Mouse (Mus musculus) liver, adult 2 months (tissue): Measurements from ENCODE around the gene Gm6337. TPM values are rescaled to one million over a fixed set of nuclear protein-coding genes. Genes with fewer than 3 reads are reported as not detected.
"Not testable (repeated sequence)": the region's sequence is repeated elsewhere in the genome, so short reads cannot be mapped to it uniquely, and the experiment has no call there.

Source experiments
- DNase-seq: peaks from one replicate; pipeline ENCODE4 v3.0.0-alpha.2; 2011; ENCODE audit warnings: low read depth, low spot score; ENCODE audit errors: extremely low read depth
- H3K27ac ChIP-seq: fragments of 200-500 bp; replicated peaks from 2 replicates; pipeline ENCODE4 v1.5.1; 2012; ENCODE audit warnings: low read depth, mild to moderate bottlenecking, control low read depth, inconsistent platforms, low read length; ENCODE audit not compliant: insufficient read depth
- H3K27me3 ChIP-seq: fragments of 200-500 bp; 2 replicates; pipeline ENCODE4 v1.6.1; 2012; ENCODE audit warnings: mild to moderate bottlenecking, moderate library complexity, low read length, inconsistent platforms; ENCODE audit not compliant: control insufficient read depth, insufficient read depth
- H3K36me3 ChIP-seq: fragments of 200-500 bp; 2 replicates; pipeline ENCODE4 v1.6.1; 2012; ENCODE audit warnings: low read length, inconsistent platforms; ENCODE audit not compliant: control insufficient read depth, insufficient read depth
- H3K4me1 ChIP-seq: fragments of 200-500 bp; 2 replicates; pipeline ENCODE4 v1.6.1; 2011; ENCODE audit warnings: low read length; ENCODE audit not compliant: control insufficient read depth, insufficient read depth
- H3K4me3 ChIP-seq: fragments of 200-500 bp; 2 replicates; pipeline ENCODE4 v1.5.1; 2011; ENCODE audit warnings: low read depth, mild to moderate bottlenecking, control low read depth, low read length, moderate library complexity; ENCODE audit not compliant: insufficient read depth
- H3K79me2 ChIP-seq: fragments of 200-500 bp; 2 replicates; pipeline ENCODE4 v1.6.1; 2012; ENCODE audit warnings: inconsistent platforms, mild to moderate bottlenecking, low read length, moderate library complexity; ENCODE audit not compliant: control insufficient read depth, insufficient read depth
- H3K9ac ChIP-seq: fragments of 200-500 bp; 2 replicates; pipeline ENCODE4 v1.6.1; 2012; ENCODE audit warnings: low read depth, mild to moderate bottlenecking, control low read depth, inconsistent platforms, low read length
- WGBS: fragments of 180-500 bp; shearing (Covaris S2); methylation state at CpG from one replicate; pipeline ENCODE4 v1.1.7; 2018; 5-methylcytosine and 5-hydroxymethylcytosine counted together
- polyA plus RNA-seq: library from polyadenylated mRNA; depleted of rRNA; stranded (reverse); fragments of >200 nt; gene quantifications from 2 replicates; pipeline ENCODE4 v1.2.3, GENCODE M21; 2012; rRNA removed
- total RNA-seq: library from RNA; depleted of rRNA; stranded (reverse); fragments of >200 nt; gene quantifications from 2 replicates; pipeline ENCODE4 v1.2.3, GENCODE M21; 2014; rRNA removed

The Gm6337 gene
- total RNA-seq (not detected in 2 replicates), polyA plus RNA-seq (not detected in 2 replicates)

GRCm38 (mm10) chr14:6058167-6058566, at the start of gene Gm6337:
Gene Gm6337 (minus strand): TSS chr14:6058267.
- not testable (repeated sequence) for H3K4me1 ChIP-seq, H3K79me2 ChIP-seq, H3K27me3 ChIP-seq, DNase-seq, H3K9ac ChIP-seq, H3K4me3 ChIP-seq, H3K27ac ChIP-seq, H3K36me3 ChIP-seq
- 77% methylated on average over 4 of the region's 4 CpGs for WGBS

GRCm38 (mm10) chr14:6107500-6107899, 49.4 kb upstream of the Gm6337 start:
- H3K9ac ChIP-seq, DNase-seq, H3K27me3 ChIP-seq, H3K36me3 ChIP-seq, H3K4me3 ChIP-seq, H3K4me1 ChIP-seq, H3K79me2 ChIP-seq, H3K27ac ChIP-seq: not testable (repeated sequence)
- WGBS = 14% methylated on average over 9 of the region's 9 CpGs

GRCm38 (mm10) chr14:6093842-6094241, 35.8 kb upstream of the Gm6337 start, which contains the start of gene Gm8206:
Gene Gm8206 (minus strand): TSS chr14:6093942.
- H3K36me3 ChIP-seq, H3K4me3 ChIP-seq, H3K27ac ChIP-seq, DNase-seq, H3K9ac ChIP-seq, H3K4me1 ChIP-seq, H3K79me2 ChIP-seq, H3K27me3 ChIP-seq: not testable (repeated sequence)
- 82% methylated on average over 3 of the region's 3 CpGs for WGBS

Other genes with a start within 250 kb of the Gm6337 start
- gene Gm3424, start 227.9 kb downstream of the Gm6337 start, total RNA-seq = not detected in 2 replicates
- gene Gm3424, start 227.9 kb downstream of the Gm6337 start, polyA plus RNA-seq = not detected in 2 replicates
- gene Gm8237, start 177.9 kb downstream of the Gm6337 start, total RNA-seq = not detected in 2 replicates
- gene Gm8237, start 177.9 kb downstream of the Gm6337 start, polyA plus RNA-seq = not detected in 2 replicates
- 0.18 TPM in 1 of 2 replicates, not detected in the other for gene Gm3248, start 96.5 kb downstream of the Gm6337 start, total RNA-seq
- not detected in 2 replicates for gene Gm3248, start 96.5 kb downstream of the Gm6337 start, polyA plus RNA-seq
- not detected in 2 replicates for gene Gm3453, start 79.1 kb downstream of the Gm6337 start, total RNA-seq
- gene Gm3453, start 79.1 kb downstream of the Gm6337 start, polyA plus RNA-seq = not detected in 2 replicates
- gene Gm8206, start 35.7 kb upstream of the Gm6337 start, total RNA-seq = not detected in 2 replicates
- not detected in 2 replicates for gene Gm8206, start 35.7 kb upstream of the Gm6337 start, polyA plus RNA-seq
- not detected in 2 replicates for gene Gm3468, start 50.4 kb upstream of the Gm6337 start, total RNA-seq
- not detected in 2 replicates for gene Gm3468, start 50.4 kb upstream of the Gm6337 start, polyA plus RNA-seq
- not detected in 2 replicates for gene Gm3476, start 67.5 kb upstream of the Gm6337 start, total RNA-seq
- not detected in 2 replicates for gene Gm3476, start 67.5 kb upstream of the Gm6337 start, polyA plus RNA-seq
- not detected in 2 replicates for gene Gm21560, start 161.0 kb upstream of the Gm6337 start, total RNA-seq
- gene Gm21560, start 161.0 kb upstream of the Gm6337 start, polyA plus RNA-seq = not detected in 2 replicates
- not detected in 2 replicates for gene Gm3411, start 229.0 kb upstream of the Gm6337 start, total RNA-seq
- gene Gm3411, start 229.0 kb upstream of the Gm6337 start, polyA plus RNA-seq = not detected in 2 replicates
- gene Gm21103, start 246.6 kb upstream of the Gm6337 start, total RNA-seq = not detected in 2 replicates
- gene Gm21103, start 246.6 kb upstream of the Gm6337 start, polyA plus RNA-seq = not detected in 2 replicates